Mouse (Mus musculus) liver, embryonic 14.5 days (tissue): ENCODE results near the gene Zcchc2.

Experiments
- CTCF ChIP-seq: IDR thresholded peaks from 2 replicates; pipeline ENCODE4 v1.5.1; 2016; ENCODE audit warnings: antibody characterized with exemption, low read depth, control low read depth
- EP300 ChIP-seq: IDR thresholded peaks from 2 replicates; pipeline ENCODE4 v1.6.1; 2016; ENCODE audit warnings: antibody characterized with exemption, low read depth

GRCm38 (mm10) chr1:106061185-106061910 is 71.1 kb downstream of the Zcchc2 start:
- TF ChIP-seq CTCF (no peak), EP300 (no peak)
